In genomic region chr5:111553471-111554382, GRCm38 (mm10) we compare ENCODE assay signal across 9 mouse cellular contexts.
DNase-seq lines count a peak whose midpoint lies in the region; ATAC-seq and TF ChIP-seq lines count a peak whose summit lies in the region.
"Had no signal": no experiment of that assay in that cellular context is flagged by ENCODE, and none has a peak within 500 bp of the region (broad histone marks: within the 10 kb centered on the region; RNA-seq: fewer than 3 reads in every experiment).

No protein-coding gene starts in this region.

- TF ChIP-seq CTCF in embryonic fibroblast, embryonic 13.5 days (IDR thresholded peaks at IDR 0.05; ENCODE audit: borderline replicate concordance, insufficient read depth, low read length) = 0 out of 2 replicates have a peak, but pooled peaks have one; percentile 2

- no peak for ATAC-seq in hindbrain, embryonic 12.5 days (ENCODE audit: low FRiP score)
- ATAC-seq in hindbrain, embryonic 16.5 days = no peak
- peak; percentile 29 for ATAC-seq in CD4-positive, CD25-positive, alpha-beta regulatory T cell, adult 4 months
- ATAC-seq in midbrain, embryonic 11.5 days (ENCODE audit: low FRiP score) = no peak

- TF ChIP-seq POLR2A in embryonic fibroblast, embryonic 13.5 days (IDR thresholded peaks at IDR 0.05; ENCODE audit: low read depth, low read length) = no peak

- DNase-seq in midbrain, embryonic 11.5 days (ENCODE audit: low spot score, missing footprints) = peak; percentile 87
- DNase-seq in urinary bladder, postnatal 14 days (ENCODE audit: low spot score) = no peak
- no peak for DNase-seq in cerebellum, adult 9-10 months
- no peak for DNase-seq in spleen, postnatal 10 days (ENCODE audit: low spot score in 2 of 2)

- H3K4me3 ChIP-seq in hindbrain, embryonic 12.5 days = no peak overlapping the region
- H3K4me3 ChIP-seq in hindbrain, embryonic 16.5 days (ENCODE audit: low read length) = no peak overlapping the region
- no peak overlapping the region for H3K4me3 ChIP-seq in embryonic fibroblast, embryonic 13.5 days (ENCODE audit: insufficient read depth, low read length)
- H3K4me3 ChIP-seq in midbrain, embryonic 11.5 days (ENCODE audit: low read depth, low read length) = no peak overlapping the region
- H3K4me3 ChIP-seq: megakaryocyte, embryonic 14.5 days had no signal

- H3K27ac ChIP-seq in hindbrain, embryonic 12.5 days = peak overlapping the region; percentile 94
- no peak overlapping the region for H3K27ac ChIP-seq in hindbrain, embryonic 16.5 days (ENCODE audit: low read depth, low read length)
- H3K27ac ChIP-seq in embryonic fibroblast, embryonic 13.5 days (ENCODE audit: insufficient read depth, low read length) = no peak overlapping the region
- peak overlapping the region; percentile 86 for H3K27ac ChIP-seq in midbrain, embryonic 11.5 days (ENCODE audit: low read depth, low read length)

- no peak overlapping the region for H3K4me2 ChIP-seq in hindbrain, embryonic 12.5 days (replicated peaks)
- no peak overlapping the region for H3K4me2 ChIP-seq in hindbrain, embryonic 16.5 days (ENCODE audit: low read length)
- no peak overlapping the region for H3K4me2 ChIP-seq in midbrain, embryonic 11.5 days

- H3K4me1 ChIP-seq in hindbrain, embryonic 12.5 days = peaks cover 38% of the 10 kb centered on the region
- peaks cover 18% of the 10 kb centered on the region for H3K4me1 ChIP-seq in hindbrain, embryonic 16.5 days (ENCODE audit: control insufficient read depth, insufficient read depth, low read depth, low read length)
- no peaks in the 10 kb centered on the region for H3K4me1 ChIP-seq in embryonic fibroblast, embryonic 13.5 days (ENCODE audit: control insufficient read depth, insufficient read depth, low read length)
- H3K4me1 ChIP-seq in midbrain, embryonic 11.5 days (ENCODE audit: control insufficient read depth, insufficient read depth, low read length) = peaks cover 27% of the 10 kb centered on the region

- H3K27me3 ChIP-seq in hindbrain, embryonic 12.5 days = no peaks in the 10 kb centered on the region
- no peaks in the 10 kb centered on the region for H3K27me3 ChIP-seq in hindbrain, embryonic 16.5 days (replicated peaks; ENCODE audit: control insufficient read depth, insufficient read depth, low read length)
- no peaks in the 10 kb centered on the region for H3K27me3 ChIP-seq in midbrain, embryonic 11.5 days (ENCODE audit: control insufficient read depth, insufficient read depth, low read length)

- no peaks in the 10 kb centered on the region for H3K9me3 ChIP-seq in hindbrain, embryonic 12.5 days (replicated peaks)
- no peaks in the 10 kb centered on the region for H3K9me3 ChIP-seq in hindbrain, embryonic 16.5 days (ENCODE audit: control insufficient read depth, low read length)
- no peaks in the 10 kb centered on the region for H3K9me3 ChIP-seq in midbrain, embryonic 11.5 days (ENCODE audit: control insufficient read depth, low read length)

- 74% methylated on average over 16 of the region's 16 CpGs for WGBS in hindbrain, embryonic 12.5 days
- WGBS in hindbrain, embryonic 16.5 days = 73% methylated on average over 16 of the region's 16 CpGs
- WGBS in midbrain, embryonic 11.5 days = 85% methylated on average over 16 of the region's 16 CpGs

- H3K9ac ChIP-seq in hindbrain, embryonic 12.5 days = no peak overlapping the region
- no peak overlapping the region for H3K9ac ChIP-seq in hindbrain, embryonic 16.5 days (ENCODE audit: low read depth, low read length)
- H3K9ac ChIP-seq in midbrain, embryonic 11.5 days (ENCODE audit: low read length) = peak overlapping the region; percentile 29; the same call in 1 of the 2 replicates

- no peaks in the 10 kb centered on the region for H3K36me3 ChIP-seq in hindbrain, embryonic 12.5 days
- no peaks in the 10 kb centered on the region for H3K36me3 ChIP-seq in hindbrain, embryonic 16.5 days (ENCODE audit: control insufficient read depth, insufficient read depth, low read length)
- no peaks in the 10 kb centered on the region for H3K36me3 ChIP-seq in midbrain, embryonic 11.5 days (ENCODE audit: control insufficient read depth, insufficient read depth, low read length)

Comparison
In these comparisons a context has a peak if more than half of its experiments do, and no peak if none do; other contexts are left out.
1. H3K27ac ChIP-seq: peak in hindbrain, embryonic 12.5 days (single experiment) and midbrain, embryonic 11.5 days (single experiment); none in hindbrain, embryonic 16.5 days (single experiment) and embryonic fibroblast, embryonic 13.5 days (single experiment).